Mouse (Mus musculus) cerebellum, adult 8-10 months (tissue): Measurements from ENCODE around the gene Olfr659.

ENCODE experiments used
- DNase-seq: peaks from one replicate; pipeline ENCODE4 v3.0.0; 2022

The Olfr659 gene

DNA sequence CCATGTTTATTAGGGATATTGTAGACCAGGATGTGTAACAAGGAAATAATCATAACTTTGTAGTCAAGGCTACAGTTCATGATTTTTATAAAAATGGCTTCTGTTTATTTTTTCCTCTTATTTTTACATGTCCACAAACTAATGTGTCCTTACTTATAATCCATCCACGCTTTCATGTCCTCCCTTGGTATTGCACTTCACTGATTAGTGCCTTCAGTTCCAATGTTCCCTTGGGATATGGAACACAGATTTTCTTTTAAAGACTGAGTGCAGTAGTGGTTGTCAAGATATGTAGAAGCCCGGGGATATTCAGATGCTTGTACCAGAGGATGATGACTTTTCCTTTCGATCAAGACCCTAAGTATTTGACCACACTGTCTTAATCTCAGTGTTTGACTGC, at the start of gene Olfr659:
Olfr659 (plus strand) TSS at position 301 of the 400 bp plus-strand sequence.
- no peak for DNase-seq

DNA sequence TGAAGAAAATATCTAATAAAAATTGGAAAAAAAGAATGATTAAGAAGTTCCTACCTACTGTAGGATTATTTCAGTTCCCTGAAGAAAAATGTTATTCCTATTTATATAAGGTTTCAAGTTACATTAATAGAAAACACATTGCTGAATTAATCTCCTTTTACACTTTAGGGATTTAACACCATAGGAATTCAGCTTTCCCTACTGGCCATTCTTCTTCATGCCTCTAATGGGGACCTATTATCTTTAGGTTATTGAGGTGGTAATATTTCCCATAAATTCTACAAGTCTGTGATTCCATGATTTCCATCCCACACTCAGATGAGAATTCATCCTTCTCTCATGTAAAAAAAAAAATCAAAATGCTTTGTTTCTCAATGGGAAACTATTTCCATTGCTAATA, 42.1 kb upstream of the Olfr659 start, which contains the start of gene Olfr657:
Olfr657 (plus strand) TSS at position 301 of the 400 bp plus-strand sequence.
- no peak for DNase-seq

DNA sequence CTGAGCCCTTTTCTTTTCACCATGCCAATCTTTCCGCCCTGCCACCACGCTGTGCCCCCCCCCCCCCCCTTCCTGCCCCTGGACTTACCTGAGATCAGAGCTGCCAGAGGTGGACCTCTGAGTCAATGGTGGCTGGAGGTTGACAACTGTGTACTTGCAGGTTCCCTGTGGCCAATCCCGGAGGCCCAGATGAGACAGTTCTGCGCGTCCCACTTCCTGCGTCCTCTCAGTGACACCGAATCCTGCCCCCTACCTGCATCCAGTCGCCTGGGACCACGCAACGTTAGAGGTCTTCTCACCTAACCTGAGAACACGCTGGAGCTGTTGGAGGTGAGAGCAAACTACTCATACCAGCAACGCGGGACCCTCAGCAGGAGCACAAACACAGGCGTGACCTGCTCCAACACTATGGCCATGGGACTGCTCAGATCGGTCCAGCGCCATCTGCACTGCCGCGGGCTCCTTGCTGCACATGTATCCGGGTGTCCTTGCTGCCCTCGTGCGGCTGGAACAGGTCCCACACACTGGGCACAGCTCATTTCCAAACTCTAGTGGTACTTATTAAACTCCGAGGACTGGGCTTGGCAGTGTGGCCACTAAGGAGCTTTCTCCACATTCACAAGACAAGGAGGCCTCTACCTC, 19.6 kb upstream of the Olfr659 start, which contains the start of gene Olfr658:
Olfr658 (minus strand) TSS at position 465 of the 642 bp plus-strand sequence.
- DNase-seq: peak; percentile 0

DNA sequence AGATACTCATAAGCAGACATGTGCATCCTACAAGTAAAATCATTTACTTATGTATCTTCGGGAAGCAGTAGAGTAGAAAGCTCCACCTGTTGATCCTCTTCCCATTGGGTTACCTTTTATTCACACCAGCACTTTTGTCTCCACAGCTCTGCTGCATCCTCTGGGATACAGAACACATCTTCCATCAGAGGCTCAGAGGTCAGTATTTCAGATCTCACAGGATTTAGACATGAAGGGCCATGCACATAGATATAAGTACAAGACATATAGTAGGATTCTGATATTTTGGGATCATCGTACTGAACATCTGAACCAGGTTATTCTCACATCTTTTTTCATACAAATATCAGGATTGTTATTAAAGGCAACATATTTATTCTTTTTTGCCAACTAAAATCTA, 19.6 kb downstream of the Olfr659 start, which contains the start of gene Olfr661:
Olfr661 (plus strand) TSS at position 301 of the 400 bp plus-strand sequence.
- no peak for DNase-seq
